Mouse (Mus musculus) hindbrain, embryonic 16.5 days (tissue): ENCODE results near the gene Htra2. TPM values are rescaled to one million over a fixed set of nuclear protein-coding genes. Genes with fewer than 3 reads are reported as not detected.

Source experiments
- ATAC-seq: fragments of 200-750 bp; cut with Nextera tagmentation; 2 replicates; pipeline ENCODE4 v1.8.0; 2017; ENCODE audit warnings: moderate TSS enrichment, moderate library complexity
- H3K27ac ChIP-seq: fragments of 300-500 bp; sonication (generic); 2 replicates; pipeline ENCODE4 v1.5.1; 2014; ENCODE audit warnings: low read depth, mild to moderate bottlenecking, control low read depth, low read length, moderate library complexity
- H3K27me3 ChIP-seq: fragments of 300-500 bp; sonication (generic); replicated peaks from 2 replicates; pipeline ENCODE4 v1.6.1; 2014; ENCODE audit warnings: low read length; ENCODE audit not compliant: control insufficient read depth, insufficient read depth
- H3K36me3 ChIP-seq: fragments of 300-500 bp; sonication (generic); 2 replicates; pipeline ENCODE4 v1.6.1; 2014; ENCODE audit warnings: mild to moderate bottlenecking, low read length, moderate library complexity, mixed read lengths; ENCODE audit not compliant: control insufficient read depth, insufficient read depth
- H3K4me1 ChIP-seq: fragments of 300-500 bp; sonication (generic); 2 replicates; pipeline ENCODE4 v1.6.1; 2014; ENCODE audit warnings: low read depth, low read length; ENCODE audit not compliant: control insufficient read depth, insufficient read depth
- H3K4me2 ChIP-seq: fragments of 300-500 bp; sonication (generic); 2 replicates; pipeline ENCODE4 v1.6.1; 2014; ENCODE audit warnings: mild to moderate bottlenecking, low read length, control low read depth, moderate library complexity
- H3K4me3 ChIP-seq: fragments of 300-500 bp; sonication (generic); 2 replicates; pipeline ENCODE4 v1.5.1; 2014; ENCODE audit warnings: mild to moderate bottlenecking, low read length, control low read depth, moderate library complexity
- H3K9ac ChIP-seq: fragments of 300-500 bp; sonication (generic); 2 replicates; pipeline ENCODE4 v1.6.1; 2014; ENCODE audit warnings: low read depth, mild to moderate bottlenecking, control low read depth, low read length, moderate library complexity
- H3K9me3 ChIP-seq: fragments of 300-500 bp; sonication (generic); 2 replicates; pipeline ENCODE4 v1.6.1; 2014; ENCODE audit warnings: mild to moderate bottlenecking, low read length, moderate library complexity; ENCODE audit not compliant: control insufficient read depth
- WGBS: fragments of 180-500 bp; shearing (Covaris S2); extraction: QIAGEN DNeasy Blood & Tissue Kit; methylation state at CpG from one replicate; pipeline ENCODE4 v1.1.7; 2014; 5-methylcytosine and 5-hydroxymethylcytosine counted together
- polyA plus RNA-seq: library from polyadenylated mRNA; unstranded; fragments of >200 nt; fragmentation: Nextera tagmentation; extraction: Ambion mirVana; gene quantifications from 2 replicates; pipeline ENCODE4 v1.2.1, GENCODE M21; 2015

The Htra2 gene
- polyA plus RNA-seq, 1 experiment from 2014 or later = 88.5 TPM

DNA sequence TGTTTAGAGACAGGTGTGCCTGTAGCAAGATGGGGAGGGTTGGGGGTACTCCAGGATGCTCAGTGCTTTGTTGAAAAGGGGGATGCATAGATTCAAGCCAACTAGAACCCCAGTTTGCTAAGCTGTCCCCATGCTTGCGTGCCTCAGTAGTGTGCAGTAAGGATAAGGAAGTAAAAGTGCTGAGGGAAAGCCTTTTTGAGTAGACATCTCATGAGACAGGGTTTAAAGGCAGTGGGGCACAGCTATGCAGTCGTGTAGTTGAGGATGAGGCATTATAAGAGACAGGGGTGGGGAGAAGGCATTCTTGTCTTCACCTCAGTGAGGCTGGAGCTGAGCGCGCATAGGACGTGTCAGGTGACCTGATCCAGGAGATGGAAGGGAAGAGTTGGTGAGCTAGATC lies 14.5 kb downstream of the Htra2 start:
- H3K4me3 ChIP-seq = no peak overlapping the region
- WGBS = 76% methylated on average over 5 of the region's 5 CpGs
- no peaks in the 10 kb centered on the region for H3K9me3 ChIP-seq
- no peaks in the 10 kb centered on the region for H3K36me3 ChIP-seq
- H3K9ac ChIP-seq = no peak overlapping the region
- H3K4me2 ChIP-seq = no peak overlapping the region
- no peaks in the 10 kb centered on the region for H3K27me3 ChIP-seq
- peaks cover 9% of the 10 kb centered on the region; the same call in 1 of the 2 replicates for H3K4me1 ChIP-seq
- ATAC-seq = no peak
- H3K27ac ChIP-seq = no peak overlapping the region

DNA sequence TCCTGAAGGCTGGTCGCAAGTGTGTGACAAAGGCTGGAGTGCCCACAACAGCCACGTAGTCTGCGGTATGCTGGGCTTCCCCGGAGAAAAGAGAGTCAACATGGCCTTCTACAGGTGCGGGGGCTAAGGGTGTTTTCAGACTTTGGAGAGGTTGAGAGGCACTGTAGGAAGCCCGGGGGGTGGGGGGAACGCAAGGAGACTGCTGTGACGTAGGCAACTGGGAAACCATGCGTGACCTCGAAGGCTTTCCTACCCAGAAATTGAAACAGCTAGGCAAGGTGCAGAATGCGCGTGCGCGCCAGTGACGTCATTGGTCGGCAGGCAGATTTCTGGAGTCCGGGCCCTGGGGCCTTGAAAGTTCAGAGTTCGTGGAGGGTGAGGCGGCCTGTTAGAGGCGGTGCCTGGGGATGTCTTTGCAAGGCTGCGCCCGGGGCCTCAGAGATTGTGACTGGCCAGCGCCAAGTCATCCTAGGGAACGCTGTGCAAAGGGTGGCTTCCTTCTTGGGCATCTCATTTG lies 16.5 kb downstream of the Htra2 start:
- peak; percentile 46 for ATAC-seq
- Histone ChIP-seq H3K9ac (peak overlapping the region; percentile 57), H3K27ac (no peak overlapping the region), H3K4me1 (peaks cover 12% of the 10 kb centered on the region), H3K9me3 (no peaks in the 10 kb centered on the region), H3K4me3 (peak overlapping the region; percentile 36), H3K36me3 (no peaks in the 10 kb centered on the region), H3K4me2 (peak overlapping the region; percentile 87), H3K27me3 (peaks cover 2% of the 10 kb centered on the region; the same call in 1 of the 2 replicates)
- WGBS = 8% methylated on average over 24 of the region's 24 CpGs

DNA sequence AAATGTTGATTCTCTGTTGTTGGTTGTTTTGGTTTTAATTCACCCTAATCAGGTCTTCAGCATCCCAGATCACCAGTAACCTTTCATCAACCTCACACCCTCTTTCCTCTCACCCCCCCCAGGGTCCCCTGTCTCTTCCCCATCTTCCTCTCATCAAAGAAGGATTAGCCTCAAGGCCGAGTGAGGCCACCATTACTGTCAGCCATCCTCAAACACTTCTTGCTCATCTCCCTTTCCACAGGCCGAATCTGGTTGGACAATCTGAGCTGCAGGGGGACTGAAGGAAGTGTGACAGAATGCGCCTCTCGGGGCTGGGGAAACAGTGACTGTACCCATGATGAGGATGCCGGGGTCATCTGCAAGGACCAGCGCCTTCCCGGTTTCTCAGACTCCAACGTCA lies 17.9 kb downstream of the Htra2 start:
- peaks cover 3% of the 10 kb centered on the region for H3K27me3 ChIP-seq
- H3K9ac ChIP-seq = no peak overlapping the region
- no peaks in the 10 kb centered on the region for H3K36me3 ChIP-seq
- 79% methylated on average over 8 of the region's 8 CpGs for WGBS
- peaks cover 25% of the 10 kb centered on the region for H3K4me1 ChIP-seq
- H3K4me2 ChIP-seq = no peak overlapping the region
- H3K4me3 ChIP-seq = no peak overlapping the region
- H3K9me3 ChIP-seq = no peaks in the 10 kb centered on the region
- ATAC-seq = no peak
- H3K27ac ChIP-seq = no peak overlapping the region

DNA sequence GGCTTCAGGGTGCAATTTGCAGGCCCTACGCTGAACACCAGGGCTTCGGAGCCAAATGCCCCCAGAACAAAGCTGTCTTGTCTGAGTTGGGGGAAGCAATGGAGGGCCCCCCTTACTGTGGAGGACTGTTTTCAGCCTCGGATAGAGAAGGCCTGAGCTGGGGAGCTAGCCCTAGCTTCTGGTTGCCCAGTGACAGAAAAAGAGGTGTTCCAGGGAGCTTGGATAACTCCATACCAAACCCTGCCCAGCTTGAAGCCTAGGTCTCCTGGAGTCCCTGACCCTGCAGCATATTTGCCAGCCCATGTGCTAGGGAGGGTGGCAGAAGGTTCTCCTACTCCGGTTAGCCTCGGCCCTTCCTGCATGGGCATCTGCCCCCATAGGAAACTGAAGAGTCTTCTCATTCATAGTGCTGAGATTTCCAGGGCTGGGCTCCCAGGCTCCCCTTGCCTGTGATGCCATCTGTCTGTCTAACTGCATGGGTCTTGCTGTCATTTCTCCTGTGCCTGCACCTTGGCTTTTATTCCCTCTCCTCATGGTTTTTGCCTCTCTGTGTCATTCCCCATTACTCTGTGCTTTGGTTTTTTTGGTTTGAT lies 20.5 kb downstream of the Htra2 start:
- Histone ChIP-seq H3K27ac (no peak overlapping the region), H3K4me2 (peak overlapping the region; percentile 78), H3K36me3 (no peaks in the 10 kb centered on the region), H3K4me3 (peak overlapping the region; percentile 46), H3K4me1 (peaks cover 25% of the 10 kb centered on the region), H3K9me3 (no peaks in the 10 kb centered on the region), H3K9ac (0 out of 2 replicates have a peak overlapping the region, but pooled peaks have one; percentile 1), H3K27me3 (peaks cover 17% of the 10 kb centered on the region)
- ATAC-seq = no peak
- 32% methylated on average over 5 of the region's 5 CpGs for WGBS

DNA sequence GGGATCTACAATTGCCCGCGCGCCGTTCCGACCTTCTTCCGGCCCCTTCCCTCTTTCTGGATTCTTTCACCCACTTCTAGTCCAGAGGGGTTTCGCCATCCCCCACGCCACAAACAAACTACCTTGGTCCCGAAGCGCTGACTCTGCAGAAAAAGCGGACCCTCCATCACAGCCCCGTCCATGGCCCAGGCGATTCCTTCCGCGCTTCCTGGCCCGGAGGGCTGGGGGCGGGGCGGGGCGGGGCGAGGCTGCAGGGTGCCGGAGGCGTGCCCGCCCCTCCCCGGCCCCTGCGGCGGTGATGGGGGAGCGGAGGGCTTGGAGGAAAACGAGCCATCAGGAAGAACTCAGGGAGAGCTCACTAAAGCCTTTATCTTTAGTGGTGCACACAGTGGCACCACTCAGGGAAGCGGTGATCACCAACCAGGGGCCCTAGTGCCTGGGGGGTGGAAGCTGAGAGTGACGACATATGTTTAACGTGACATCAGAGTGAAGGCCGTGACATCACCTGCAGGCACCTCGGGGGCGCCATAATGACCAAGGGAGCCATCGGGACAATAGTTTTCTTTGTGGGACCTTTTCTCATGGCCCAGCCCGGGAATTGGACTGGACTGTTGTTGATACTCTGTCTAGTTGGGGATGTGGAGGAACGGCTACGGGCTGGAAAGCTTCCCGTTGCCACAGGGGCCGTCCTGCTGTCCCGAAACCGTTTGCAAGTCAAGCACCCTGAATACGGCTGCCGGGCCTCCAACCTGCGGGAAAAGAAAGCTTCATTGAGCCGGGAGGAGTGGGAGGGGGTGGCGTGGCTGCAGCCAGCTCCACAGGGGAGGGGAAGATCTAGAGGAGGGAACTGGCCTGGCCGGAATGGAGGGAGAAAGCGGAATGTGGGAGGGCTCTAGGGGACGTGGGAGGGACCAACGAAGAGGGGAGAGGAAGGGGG lies 21.6 kb downstream of the Htra2 start, which contains the start of the genes Dok1 and Loxl3:
Dok1 (minus strand) TSS at position 223 of the 937 bp plus-strand sequence.
Loxl3 (plus strand) TSS at position 925 of the 937 bp plus-strand sequence.
- Histone ChIP-seq H3K9ac (peak within 1 kb of the TSS; percentile 55), H3K27me3 (peaks cover 17% of the 10 kb centered on the region), H3K9me3 (no peaks in the 10 kb centered on the region), H3K27ac (peak within 1 kb of the TSS; percentile 66), H3K36me3 (no peaks in the 10 kb centered on the region), H3K4me1 (peaks cover 22% of the 10 kb centered on the region), H3K4me2 (peak within 1 kb of the TSS; percentile 78), H3K4me3 (peak within 1 kb of the TSS; percentile 46)
- WGBS = under 1% methylated on average over 45 of the region's 51 CpGs
- ATAC-seq = peak; percentile 67

DNA sequence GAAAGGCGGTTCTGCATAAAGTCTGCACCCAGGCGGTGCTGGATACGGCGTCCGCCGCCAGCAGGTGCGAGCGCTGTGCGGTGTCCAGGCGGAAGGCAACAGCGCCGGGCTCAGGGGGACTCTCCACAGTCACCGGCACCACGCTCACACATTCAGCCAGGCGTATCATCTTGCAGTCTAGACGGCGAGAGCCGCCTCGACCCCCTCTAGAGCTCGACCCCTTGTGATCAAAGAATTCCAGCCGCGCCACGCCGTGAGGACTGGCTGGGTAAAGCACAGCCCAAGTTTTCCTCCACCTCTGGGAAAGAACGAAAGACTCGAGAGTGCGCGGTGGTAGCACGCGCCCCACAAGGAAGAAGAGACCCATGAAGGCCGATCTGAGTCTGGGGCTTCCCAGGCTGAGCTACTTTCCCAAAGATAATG lies 22.3 kb downstream of the Htra2 start:
- Histone ChIP-seq H3K9ac (peak overlapping the region; percentile 55), H3K9me3 (no peaks in the 10 kb centered on the region), H3K27me3 (peaks cover 17% of the 10 kb centered on the region), H3K27ac (no peak overlapping the region), H3K4me3 (peak overlapping the region; percentile 46), H3K36me3 (no peaks in the 10 kb centered on the region), H3K4me2 (peak overlapping the region; percentile 78), H3K4me1 (peaks cover 16% of the 10 kb centered on the region)
- WGBS = under 1% methylated on average over 31 of the region's 31 CpGs
- peak; percentile 19 for ATAC-seq

DNA sequence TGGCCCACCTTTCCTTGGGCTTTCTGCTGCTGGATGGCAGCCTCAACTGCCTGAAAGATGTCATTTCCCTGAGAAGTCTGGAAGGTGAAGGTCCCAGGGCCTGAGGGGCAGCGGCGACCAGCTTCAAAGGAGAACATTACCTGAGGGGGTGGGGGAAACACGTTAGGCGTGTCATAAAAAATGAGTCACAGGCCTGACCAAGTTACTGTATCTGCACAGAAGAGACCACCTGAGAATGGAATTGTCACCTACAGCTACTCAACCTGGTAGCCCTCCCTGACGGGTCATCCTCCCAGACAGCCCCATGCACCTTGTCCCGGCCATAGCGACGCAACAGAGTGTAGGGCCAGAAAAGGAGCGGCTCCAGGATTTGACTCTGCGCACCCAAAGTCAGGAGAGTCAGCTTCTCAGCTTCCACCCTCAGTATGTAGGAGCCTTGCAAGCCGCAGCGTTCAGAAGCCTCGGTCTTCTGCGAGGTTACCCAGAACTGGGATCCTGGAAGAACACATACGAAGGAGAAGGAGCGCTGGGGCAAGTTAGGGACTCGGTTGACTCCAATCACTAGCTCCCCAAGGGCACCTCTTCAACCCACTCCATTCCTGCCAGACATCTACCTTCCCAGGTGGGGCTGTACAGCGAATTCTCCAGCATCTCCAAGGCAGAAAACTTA lies 23.0 kb downstream of the Htra2 start:
- Histone ChIP-seq H3K9ac (peak overlapping the region; percentile 55; the same call in 1 of the 2 replicates), H3K36me3 (no peaks in the 10 kb centered on the region), H3K4me3 (peak overlapping the region; percentile 46), H3K4me2 (peak overlapping the region; percentile 78), H3K27ac (no peak overlapping the region), H3K4me1 (peaks cover 16% of the 10 kb centered on the region), H3K27me3 (peaks cover 17% of the 10 kb centered on the region), H3K9me3 (no peaks in the 10 kb centered on the region)
- ATAC-seq = no peak
- 19% methylated on average over 18 of the region's 18 CpGs for WGBS

DNA sequence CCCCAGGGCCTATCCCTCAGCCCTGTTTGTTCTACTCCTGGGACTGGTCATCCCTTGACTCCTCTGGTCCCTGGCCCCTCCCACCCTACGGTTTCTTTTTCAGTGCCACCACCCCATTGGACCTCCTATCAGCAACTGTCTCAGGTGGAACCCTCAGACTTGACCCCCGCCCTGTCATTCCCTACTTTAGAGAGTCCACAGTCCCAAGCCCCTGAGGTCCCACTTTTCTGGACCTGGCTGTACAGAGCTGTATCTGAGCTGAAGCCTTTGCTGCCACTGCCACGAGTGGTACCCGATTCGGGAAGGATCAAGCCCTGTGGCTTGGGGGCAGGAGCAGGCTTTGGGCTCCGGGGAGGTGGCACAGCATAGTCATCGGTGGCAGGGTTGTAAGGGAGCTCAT lies 24.0 kb downstream of the Htra2 start:
- no peaks in the 10 kb centered on the region for H3K36me3 ChIP-seq
- H3K9ac ChIP-seq = no peak overlapping the region
- peaks cover 16% of the 10 kb centered on the region for H3K4me1 ChIP-seq
- H3K9me3 ChIP-seq = no peaks in the 10 kb centered on the region
- no peak overlapping the region for H3K27ac ChIP-seq
- H3K4me2 ChIP-seq = no peak overlapping the region
- ATAC-seq = no peak
- peaks cover 17% of the 10 kb centered on the region for H3K27me3 ChIP-seq
- H3K4me3 ChIP-seq = no peak overlapping the region
- WGBS = 63% methylated on average over 7 of the region's 7 CpGs
